Mouse (Mus musculus) cerebellum, postnatal 36 days (tissue): ENCODE measurements around the gene Btbd35f24.
"Not testable (repeated sequence)": the region's sequence is repeated elsewhere in the genome, so short reads cannot be mapped to it uniquely, and the experiment has no call there.

Experiments
- DNase-seq, 2 experiments: peaks; one replicate each; pipeline ENCODE4 v3.0.0; 2021 to 2022; ENCODE audit warnings: mixed read lengths in 2 of 2

Gene Btbd35f24

GRCm38 (mm10) chrX:3195727-3196126 is at the start of gene Btbd35f24:
Gene Btbd35f24, minus strand, starts transcription at chrX:3195827.
- DNase-seq, result not testable (repeated sequence)
